Mouse (Mus musculus) megakaryocyte, embryonic 14.5 days (primary cell): ENCODE measurements around the gene Actrt2. TPM values are rescaled to one million over a fixed set of nuclear protein-coding genes. Genes with fewer than 3 reads are reported as not detected.

Experiments used
- H3K27me3 ChIP-seq: replicated peaks from 2 replicates; pipeline ENCODE3; 2012; ENCODE audit warnings: inconsistent platforms
- H3K36me3 ChIP-seq: replicated peaks from 2 replicates; pipeline ENCODE3; 2012; ENCODE audit warnings: low read length, inconsistent platforms, mixed read lengths
- H3K4me1 ChIP-seq: 2 replicates; pipeline ENCODE4 v1.6.1; 2012; ENCODE audit warnings: inconsistent platforms
- H3K4me3 ChIP-seq: replicated peaks from 2 replicates; pipeline ENCODE3; 2012; ENCODE audit warnings: moderate library complexity, mild to moderate bottlenecking, inconsistent platforms
- H3K9me3 ChIP-seq: 2 replicates; pipeline ENCODE4 v1.6.1; 2012; ENCODE audit warnings: inconsistent platforms
- FLI1 ChIP-seq: IDR thresholded peaks from 2 replicates; pipeline ENCODE4 v1.6.1; 2012; ENCODE audit warnings: low read length, inconsistent platforms, mixed read lengths
- GATA1 ChIP-seq: IDR thresholded peaks from 3 replicates; pipeline ENCODE4 v1.6.1; 2012; ENCODE audit warnings: mixed read lengths, low read length, inconsistent platforms, borderline replicate concordance
- polyA plus RNA-seq: library from polyadenylated mRNA; stranded (reverse); fragments of >175 nt; gene quantifications from 2 replicates; pipeline ENCODE4 v1.2.3, GENCODE M21; 2012; ENCODE audit warnings: low replicate concordance; ENCODE audit not compliant: insufficient read depth

Actrt2 gene
- polyA plus RNA-seq, 1 experiment, result not detected

GRCm38 (mm10) chr4:154702186-154702585 lies 34.5 kb upstream of the Actrt2 start:
- H3K36me3 ChIP-seq, result no peaks in the 10 kb centered on the region
- H3K4me1 ChIP-seq, result peaks cover 46% of the 10 kb centered on the region
- H3K27me3 ChIP-seq, result peaks cover 41% of the 10 kb centered on the region
- H3K9me3 ChIP-seq, result no peaks in the 10 kb centered on the region
- TF ChIP-seq GATA1 (no peak), FLI1 (no peak)
- no peak overlapping the region for H3K4me3 ChIP-seq

- H3K36me3 ChIP-seq, result no peaks in the 10 kb centered on the region
- H3K27me3 ChIP-seq, result peaks cover 37% of the 10 kb centered on the region
- peaks cover 58% of the 10 kb centered on the region for H3K4me1 ChIP-seq
- H3K9me3 ChIP-seq, result no peaks in the 10 kb centered on the region
- H3K4me3 ChIP-seq, result no peak overlapping the region
- TF ChIP-seq GATA1 (no peak), FLI1 (no peak)
Measured at GRCm38 (mm10) chr4:154700921-154701412, 33.3 kb upstream of the Actrt2 start.

GRCm38 (mm10) chr4:154700436-154700835 lies 32.8 kb upstream of the Actrt2 start:
- TF ChIP-seq GATA1 (no peak), FLI1 (no peak)
- Histone ChIP-seq H3K9me3 (no peaks in the 10 kb centered on the region), H3K36me3 (no peaks in the 10 kb centered on the region), H3K4me1 (peaks cover 59% of the 10 kb centered on the region), H3K4me3 (no peak overlapping the region), H3K27me3 (peaks cover 32% of the 10 kb centered on the region)

GRCm38 (mm10) chr4:154699236-154699635 lies 31.6 kb upstream of the Actrt2 start:
- no peaks in the 10 kb centered on the region for H3K36me3 ChIP-seq
- peaks cover 29% of the 10 kb centered on the region for H3K27me3 ChIP-seq
- H3K4me1 ChIP-seq, result peaks cover 55% of the 10 kb centered on the region
- TF ChIP-seq FLI1 (no peak), GATA1 (peak; percentile 53; the same call in 1 of the 3 replicates)
- H3K4me3 ChIP-seq, result peak overlapping the region; percentile 70
- no peaks in the 10 kb centered on the region for H3K9me3 ChIP-seq

- no peak for TF ChIP-seq GATA1
- TF ChIP-seq FLI1, result no peak
- H3K36me3 ChIP-seq, result no peaks in the 10 kb centered on the region
- peaks cover 32% of the 10 kb centered on the region for H3K27me3 ChIP-seq
- no peak overlapping the region for H3K4me3 ChIP-seq
- H3K9me3 ChIP-seq, result no peaks in the 10 kb centered on the region
- H3K4me1 ChIP-seq, result peaks cover 55% of the 10 kb centered on the region
Measured at GRCm38 (mm10) chr4:154698631-154699030, 31.0 kb upstream of the Actrt2 start.

GRCm38 (mm10) chr4:154698021-154698590 lies 30.4 kb upstream of the Actrt2 start:
- no peak for TF ChIP-seq FLI1
- no peak for TF ChIP-seq GATA1
- no peaks in the 10 kb centered on the region for H3K9me3 ChIP-seq
- no peak overlapping the region for H3K4me3 ChIP-seq
- no peaks in the 10 kb centered on the region for H3K36me3 ChIP-seq
- peaks cover 55% of the 10 kb centered on the region for H3K4me1 ChIP-seq
- H3K27me3 ChIP-seq, result peaks cover 31% of the 10 kb centered on the region

GRCm38 (mm10) chr4:154697476-154697875 lies 29.8 kb upstream of the Actrt2 start:
- Histone ChIP-seq H3K36me3 (no peaks in the 10 kb centered on the region), H3K4me3 (no peak overlapping the region), H3K4me1 (peaks cover 55% of the 10 kb centered on the region), H3K27me3 (peaks cover 30% of the 10 kb centered on the region), H3K9me3 (no peaks in the 10 kb centered on the region)
- TF ChIP-seq GATA1 (no peak), FLI1 (no peak)

GRCm38 (mm10) chr4:154696552-154696951 lies 28.9 kb upstream of the Actrt2 start:
- Histone ChIP-seq H3K4me3 (no peak overlapping the region), H3K9me3 (no peaks in the 10 kb centered on the region)
- TF ChIP-seq GATA1 (no peak), FLI1 (no peak)

GRCm38 (mm10) chr4:154696146-154696545 lies 28.5 kb upstream of the Actrt2 start:
- no peak for TF ChIP-seq FLI1
- TF ChIP-seq GATA1, result no peak
- H3K36me3 ChIP-seq, result no peaks in the 10 kb centered on the region
- H3K4me1 ChIP-seq, result peaks cover 50% of the 10 kb centered on the region
- H3K4me3 ChIP-seq, result no peak overlapping the region
- peaks cover 24% of the 10 kb centered on the region for H3K27me3 ChIP-seq
- H3K9me3 ChIP-seq, result no peaks in the 10 kb centered on the region

More at GRCm38 (mm10) chr4:154696552-154696951, 28.9 kb upstream of the Actrt2 start:
- Histone ChIP-seq H3K36me3 (no peaks in the 10 kb centered on the region), H3K27me3 (peaks cover 24% of the 10 kb centered on the region), H3K4me1 (peaks cover 52% of the 10 kb centered on the region)

- no peak overlapping the region for H3K4me3 ChIP-seq
- no peaks in the 10 kb centered on the region for H3K36me3 ChIP-seq
- H3K9me3 ChIP-seq, result no peaks in the 10 kb centered on the region
- H3K27me3 ChIP-seq, result peaks cover 26% of the 10 kb centered on the region
- TF ChIP-seq GATA1, result no peak
- TF ChIP-seq FLI1, result no peak
- H3K4me1 ChIP-seq, result peaks cover 32% of the 10 kb centered on the region
Measured at GRCm38 (mm10) chr4:154694361-154694760, 26.7 kb upstream of the Actrt2 start.
